Mouse (Mus musculus) splenic B cell, adult 2 months (primary cell): ENCODE data around the gene Tent5c.

ENCODE experiments used
- DNase-seq: peaks from one replicate; pipeline ENCODE4 v3.0.0-alpha.2; 2011; ENCODE audit warnings: low read depth, low spot score
- H3K27me3 ChIP-seq: 2 replicates; pipeline ENCODE4 v1.6.1; 2012; ENCODE audit warnings: mild to moderate bottlenecking, low read length, moderate library complexity, mixed read lengths; ENCODE audit not compliant: control insufficient read depth, poor library complexity, insufficient read depth, severe bottlenecking
- H3K36me3 ChIP-seq: 2 replicates; pipeline ENCODE4 v1.6.1; 2012; ENCODE audit warnings: mild to moderate bottlenecking, low read length, moderate library complexity, mixed read lengths; ENCODE audit not compliant: control insufficient read depth, poor library complexity, insufficient read depth, severe bottlenecking

Tent5c gene

GRCm38 (mm10) chr3:100502516-100502915 lies 13.4 kb upstream of the Tent5c start:
- H3K27me3 ChIP-seq = no peaks in the 10 kb centered on the region
- DNase-seq = no peak
- no peaks in the 10 kb centered on the region for H3K36me3 ChIP-seq

- DNase-seq = no peak
- Histone ChIP-seq H3K36me3 (no peaks in the 10 kb centered on the region), H3K27me3 (no peaks in the 10 kb centered on the region)
These were observed 12.8 kb upstream of the Tent5c start for GRCm38 (mm10) chr3:100501899-100502298.

- Histone ChIP-seq H3K27me3 (no peaks in the 10 kb centered on the region), H3K36me3 (no peaks in the 10 kb centered on the region)
- DNase-seq = no peak
These were observed 7.0 kb upstream of the Tent5c start for GRCm38 (mm10) chr3:100496081-100496480.

- Histone ChIP-seq H3K27me3 (no peaks in the 10 kb centered on the region), H3K36me3 (no peaks in the 10 kb centered on the region)
- DNase-seq = no peak
These were observed 6.3 kb upstream of the Tent5c start for GRCm38 (mm10) chr3:100495456-100495855.

GRCm38 (mm10) chr3:100494912-100495311 lies 5.8 kb upstream of the Tent5c start:
- H3K27me3 ChIP-seq = no peaks in the 10 kb centered on the region
- no peak for DNase-seq
- no peaks in the 10 kb centered on the region for H3K36me3 ChIP-seq

GRCm38 (mm10) chr3:100490010-100490300 lies 831 bp upstream of the Tent5c start:
- no peaks in the 10 kb centered on the region for H3K27me3 ChIP-seq
- DNase-seq = no peak
- H3K36me3 ChIP-seq = no peaks in the 10 kb centered on the region

GRCm38 (mm10) chr3:100488251-100489132 lies 632 bp downstream of the Tent5c start:
- Histone ChIP-seq H3K36me3 (no peaks in the 10 kb centered on the region), H3K27me3 (no peaks in the 10 kb centered on the region)
- DNase-seq = peak; percentile 74

GRCm38 (mm10) chr3:100487046-100487445 lies 2.1 kb downstream of the Tent5c start:
- no peaks in the 10 kb centered on the region for H3K36me3 ChIP-seq
- DNase-seq = no peak
- H3K27me3 ChIP-seq = no peaks in the 10 kb centered on the region

- DNase-seq = no peak
- Histone ChIP-seq H3K27me3 (no peaks in the 10 kb centered on the region), H3K36me3 (no peaks in the 10 kb centered on the region)
These were observed 3.6 kb downstream of the Tent5c start for GRCm38 (mm10) chr3:100485390-100486132.

- DNase-seq = no peak
- H3K36me3 ChIP-seq = no peaks in the 10 kb centered on the region
- no peaks in the 10 kb centered on the region for H3K27me3 ChIP-seq
These were observed 6.0 kb downstream of the Tent5c start for GRCm38 (mm10) chr3:100482971-100483610.

GRCm38 (mm10) chr3:100482324-100482911 lies 6.7 kb downstream of the Tent5c start:
- DNase-seq = no peak
- no peaks in the 10 kb centered on the region for H3K36me3 ChIP-seq
- no peaks in the 10 kb centered on the region for H3K27me3 ChIP-seq

GRCm38 (mm10) chr3:100480251-100481005 lies 8.7 kb downstream of the Tent5c start:
- Histone ChIP-seq H3K36me3 (no peaks in the 10 kb centered on the region), H3K27me3 (no peaks in the 10 kb centered on the region)
- DNase-seq = no peak

GRCm38 (mm10) chr3:100474950-100475472 lies 14.1 kb downstream of the Tent5c start:
- Histone ChIP-seq H3K27me3 (no peaks in the 10 kb centered on the region), H3K36me3 (no peaks in the 10 kb centered on the region)
- no peak for DNase-seq

GRCm38 (mm10) chr3:100474536-100474935 lies 14.6 kb downstream of the Tent5c start:
- no peaks in the 10 kb centered on the region for H3K27me3 ChIP-seq
- no peak for DNase-seq
- H3K36me3 ChIP-seq = no peaks in the 10 kb centered on the region
